Mouse (Mus musculus) left cerebral cortex, adult 8-10 months (tissue): ENCODE measurements around the gene Blzf1. TPM values are rescaled to one million over a fixed set of nuclear protein-coding genes. Genes with fewer than 3 reads are reported as not detected.

Experiments
- DNase-seq, 2 experiments: peaks; one replicate each; pipeline ENCODE4 v3.0.0; 2022; ENCODE audit warnings: low spot score in 2 of 2
- total RNA-seq, 4 experiments: library from RNA; stranded (reverse); gene quantifications; 2 replicates each; pipeline ENCODE4 v1.2.4; 2022

The Blzf1 gene
- total RNA-seq, 4 experiments from 2014 or later = 18.6 to 24.0 (median 22.1) TPM

DNA sequence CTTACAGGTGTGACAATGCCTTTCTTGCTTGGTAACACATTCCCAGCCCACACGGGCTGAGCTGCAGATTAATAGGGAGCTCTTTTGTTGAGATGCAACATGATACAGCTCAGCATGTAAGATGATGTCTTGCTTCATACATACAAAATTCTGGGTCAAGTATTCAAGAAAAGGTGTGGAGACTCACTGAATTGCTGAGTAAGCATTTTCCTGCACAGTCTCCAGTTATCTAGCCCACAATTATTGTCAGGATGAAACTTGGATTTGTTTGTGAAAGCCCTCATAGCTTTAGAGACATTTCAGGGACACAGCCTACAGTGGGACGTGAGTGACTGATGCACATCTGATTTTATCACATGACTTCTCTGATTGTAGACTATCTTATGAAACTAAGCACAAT, 65.8 kb downstream of the Blzf1 start:
- DNase-seq = no peak

Other genes with a start within 250 kb of the Blzf1 start
- gene Sell, start 245.5 kb downstream of the Blzf1 start, total RNA-seq = under 1 TPM in 1 of 4 experiments, not detected in 3; 0.32 TPM
- not detected for gene Selp, start 192.2 kb downstream of the Blzf1 start, total RNA-seq
- gene F5, start 155.7 kb downstream of the Blzf1 start, total RNA-seq = 1 to 10 TPM in 2 of 4 experiments, under 1 TPM in 2; 0.33 to 3.9 (median 1.0) TPM
- gene Slc19a2, start 58.4 kb downstream of the Blzf1 start, total RNA-seq = 10 to 100 TPM; 12.6 to 15.1 (median 13.7) TPM
- 10 to 100 TPM; 23.6 to 25.6 (median 24.5) TPM for gene Ccdc181, start 31.9 kb downstream of the Blzf1 start, total RNA-seq
- gene Nme7, start 3.4 kb downstream of the Blzf1 start, total RNA-seq = 10 to 100 TPM; 22.7 to 32.0 (median 28.0) TPM
- gene Atp1b1, start 150.9 kb upstream of the Blzf1 start, total RNA-seq = 1,000 to 10,000 TPM; 1,623 to 1,744 (median 1,693) TPM